Mouse (Mus musculus): Measurements from ENCODE around the gene Cbx5.
A peak's percentile ranks its signal among the peaks of the same experiment; 100 is the strongest.
"Not testable (repeated sequence)": the region's sequence is repeated elsewhere in the genome, so short reads cannot be mapped to it uniquely, and the experiment has no call there.

Cbx5 gene

DNA sequence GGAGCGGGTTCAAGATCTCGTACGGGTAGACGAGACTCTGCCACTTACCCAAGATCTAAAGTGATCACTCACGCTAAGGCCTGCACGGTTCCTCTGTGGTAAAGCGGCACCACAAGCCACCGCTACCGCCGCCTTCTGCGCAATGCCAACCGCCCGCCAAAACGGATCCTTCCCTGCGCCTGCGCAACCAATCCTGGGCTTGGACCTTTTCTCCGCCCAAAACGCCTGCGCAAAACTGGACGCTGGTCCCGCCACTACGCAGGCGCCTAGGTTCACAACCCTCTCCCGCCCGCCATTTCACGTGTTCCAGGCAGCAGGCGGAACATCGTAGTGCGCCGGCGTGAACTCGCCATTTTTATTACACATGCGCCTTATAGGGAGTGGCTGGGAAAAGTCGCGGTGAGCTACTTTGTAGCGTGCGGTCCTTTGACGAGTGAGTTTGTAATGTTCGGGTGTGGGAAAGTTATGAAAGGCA, at the start of gene Cbx5:
Cbx5 (minus strand) TSS at position 132 of the 475 bp plus-strand sequence.
- DNase-seq = peak; percentile 95

GRCm38 (mm10) chr15:103285778-103286417, 46.3 kb upstream of the Cbx5 start:
- DNase-seq = no peak

- DNase-seq = no peak
Observed at GRCm38 (mm10) chr15:103284647-103285046, 45.0 kb upstream of the Cbx5 start.

- peak; percentile 53 for DNase-seq
Observed at GRCm38 (mm10) chr15:103284066-103284465, 44.5 kb upstream of the Cbx5 start.

DNA sequence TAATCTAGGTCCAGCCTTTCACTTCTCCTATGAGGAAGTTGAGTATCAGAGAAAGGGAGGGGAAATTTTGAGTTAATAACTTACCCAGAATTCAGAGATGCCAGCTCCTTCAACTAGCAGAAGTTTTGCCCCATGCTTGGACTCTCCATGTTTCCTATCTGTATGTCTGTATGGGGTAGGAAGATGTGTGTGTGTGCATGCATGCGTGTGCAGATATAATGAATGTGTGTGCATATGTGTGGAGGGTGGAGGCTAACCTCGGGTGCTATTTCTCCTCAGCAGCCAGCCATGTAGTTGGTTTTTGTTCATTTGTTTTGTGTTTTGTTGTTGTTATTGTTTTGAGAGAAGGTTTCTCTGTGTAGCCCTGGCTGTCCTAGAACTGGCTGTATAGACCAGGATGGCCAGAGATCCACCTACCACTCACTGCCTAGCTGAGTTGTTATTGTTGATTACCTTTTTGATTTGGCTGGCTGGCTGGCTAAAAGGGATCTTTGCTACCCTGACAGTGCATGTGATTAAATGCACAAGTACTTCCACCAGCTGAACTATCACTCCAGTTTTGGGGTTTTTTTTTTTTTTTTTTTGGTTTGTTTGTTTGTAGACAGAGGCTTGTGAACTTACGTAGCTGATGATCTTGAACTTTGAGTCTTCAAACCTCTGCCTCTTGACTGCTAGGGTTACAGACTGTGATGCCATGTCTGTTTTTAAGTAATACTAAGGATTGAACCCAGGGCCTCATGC, 42.0 kb upstream of the Cbx5 start:
- no peak for DNase-seq

- DNase-seq = peak; percentile 36
Observed at GRCm38 (mm10) chr15:103280817-103281464, 41.3 kb upstream of the Cbx5 start.

DNA sequence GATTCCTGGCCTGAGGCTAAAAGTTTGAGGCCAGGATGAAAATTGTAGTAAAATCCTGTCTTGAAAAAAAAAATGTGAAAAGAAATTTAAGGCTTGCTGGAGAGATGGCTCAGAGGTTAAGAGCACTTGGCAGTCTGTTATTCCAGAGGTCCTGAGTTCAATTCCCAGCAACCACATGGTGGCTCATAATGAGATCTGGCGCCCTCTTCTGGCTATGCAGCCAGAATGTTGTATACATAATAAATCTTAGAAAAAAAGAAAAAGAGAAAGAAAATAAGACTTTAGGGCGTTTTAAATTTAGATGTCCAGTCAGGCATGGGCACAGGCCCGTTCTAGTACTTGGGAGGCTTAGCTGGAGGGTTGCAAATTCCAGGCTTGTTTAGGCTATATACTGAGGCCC, 40.1 kb upstream of the Cbx5 start:
- DNase-seq = peak; percentile 52

GRCm38 (mm10) chr15:103277949-103278348, 38.3 kb upstream of the Cbx5 start:
- no peak for DNase-seq

GRCm38 (mm10) chr15:103275943-103276342, 36.3 kb upstream of the Cbx5 start:
- not testable (repeated sequence) for DNase-seq

DNA sequence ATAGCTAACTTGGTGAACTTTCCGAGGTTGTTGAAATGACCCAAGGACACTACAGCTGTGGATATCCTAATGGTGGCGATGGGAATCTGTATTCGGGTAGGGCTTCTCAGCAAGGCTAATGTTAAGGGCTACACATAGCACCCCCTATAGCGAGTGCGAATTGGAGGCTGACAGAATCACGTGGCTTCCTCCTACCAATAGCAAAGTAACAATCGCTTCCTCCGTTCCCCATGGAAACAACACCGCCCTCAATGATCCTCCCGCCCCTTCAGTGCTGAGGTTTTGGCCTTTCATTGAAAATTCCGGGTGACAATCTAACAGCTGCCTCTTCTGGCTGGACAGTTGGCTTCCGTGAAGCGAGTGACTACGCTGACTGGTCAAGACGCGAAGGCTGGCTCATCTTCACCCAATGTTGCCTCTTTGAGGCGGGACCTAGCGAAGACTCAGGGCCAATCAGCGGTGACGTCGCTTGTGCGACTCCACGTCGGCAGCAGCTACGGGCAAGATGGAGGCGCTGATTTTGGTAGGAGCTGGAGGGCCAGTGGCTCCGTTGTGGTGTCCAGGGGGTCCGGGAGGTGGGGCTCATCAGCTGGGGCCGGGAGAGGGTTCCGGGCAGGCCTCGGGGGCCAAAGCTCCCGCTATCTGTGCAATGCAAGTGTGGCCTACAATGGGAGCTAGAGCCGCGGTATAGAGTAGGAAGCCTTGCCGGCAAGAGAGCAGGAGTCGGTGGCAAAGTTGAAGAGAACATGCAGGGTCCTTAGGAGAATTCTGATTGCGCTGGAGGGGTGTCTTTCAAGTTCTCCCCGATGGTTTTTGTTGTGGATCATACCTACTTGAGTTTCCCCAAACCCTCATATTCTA, 33.0 kb upstream of the Cbx5 start, which contains the start of gene Copz1:
Copz1 (plus strand) TSS at position 296 of the 861 bp plus-strand sequence.
- DNase-seq = peak; percentile 92

- no peak for DNase-seq
Observed at GRCm38 (mm10) chr15:103268903-103269302, 29.3 kb upstream of the Cbx5 start.

- no peak for DNase-seq
Observed at GRCm38 (mm10) chr15:103264794-103265193, 25.2 kb upstream of the Cbx5 start.

GRCm38 (mm10) chr15:103259989-103260388, 20.4 kb upstream of the Cbx5 start:
- no peak for DNase-seq

DNA sequence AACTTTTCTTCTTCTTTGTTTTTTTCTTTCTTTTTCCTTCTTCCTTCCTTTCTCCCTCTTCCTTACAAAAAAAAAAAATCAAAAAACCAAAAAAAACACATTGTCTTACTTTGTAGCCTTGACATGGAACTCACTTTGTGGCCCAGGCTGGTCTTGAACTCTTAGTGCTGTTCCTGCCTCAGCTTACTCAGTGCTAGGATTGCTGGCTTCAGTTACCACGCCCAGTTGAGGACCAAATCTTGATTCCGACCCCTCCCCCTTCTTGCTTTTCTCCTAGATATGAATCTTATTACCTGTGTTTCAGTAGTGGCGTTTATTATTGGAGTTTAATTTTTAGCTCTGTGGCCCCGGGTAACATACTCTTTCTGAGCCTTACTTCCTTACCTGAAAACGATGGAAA, 19.5 kb upstream of the Cbx5 start:
- no peak for DNase-seq

DNA sequence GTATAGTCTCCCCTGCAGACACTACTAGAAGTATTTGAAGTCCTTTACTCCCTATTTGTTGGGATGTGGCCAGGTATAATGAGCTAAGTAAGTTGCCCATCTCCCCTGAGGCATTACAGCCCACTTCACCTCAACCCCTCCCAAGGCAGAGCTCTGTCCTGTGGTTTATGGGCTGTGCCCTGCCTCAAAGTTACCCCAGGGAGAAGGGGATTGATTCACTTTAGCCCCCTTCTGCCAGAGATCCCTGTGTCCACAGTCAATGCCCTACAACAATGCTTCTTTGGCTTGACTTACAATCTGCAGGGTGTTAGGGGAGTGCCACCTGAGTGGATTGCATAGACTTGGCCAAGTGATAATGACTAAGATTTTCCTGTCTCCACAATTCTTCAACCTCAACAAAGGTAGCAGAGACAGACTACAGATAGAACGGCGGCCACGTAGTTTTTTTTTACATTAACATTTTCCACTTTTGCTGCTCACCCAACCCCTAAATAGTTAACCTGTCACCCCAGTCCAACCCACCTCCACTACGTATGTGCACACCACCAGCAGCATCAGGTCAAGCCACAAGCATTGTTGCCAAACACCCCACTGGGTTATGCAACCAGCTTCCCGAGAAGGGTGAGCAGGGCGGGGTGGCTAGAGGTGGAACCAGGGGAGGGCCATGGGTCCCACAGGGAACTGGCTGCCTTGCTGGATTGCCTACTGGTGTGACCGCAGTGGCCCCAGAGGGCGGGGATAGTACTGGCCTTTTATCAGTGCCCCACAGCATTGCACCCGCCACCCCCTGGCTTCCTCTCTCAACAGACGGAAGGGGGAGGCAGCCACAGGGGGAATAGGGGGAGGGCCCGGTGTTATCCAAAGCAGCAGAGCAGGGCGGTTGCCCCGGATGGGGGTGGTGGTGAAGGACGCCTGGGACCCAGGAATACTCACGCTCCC, 18.4 kb upstream of the Cbx5 start, which contains the start of gene Nfe2:
Nfe2 (minus strand) TSS at position 614 of the 939 bp plus-strand sequence.
- peak; percentile 83 for DNase-seq

- no peak for DNase-seq
Observed at GRCm38 (mm10) chr15:103256210-103256986, 16.8 kb upstream of the Cbx5 start.

- DNase-seq = peak; percentile 63
Observed at GRCm38 (mm10) chr15:103255169-103255568, 15.6 kb upstream of the Cbx5 start.

DNA sequence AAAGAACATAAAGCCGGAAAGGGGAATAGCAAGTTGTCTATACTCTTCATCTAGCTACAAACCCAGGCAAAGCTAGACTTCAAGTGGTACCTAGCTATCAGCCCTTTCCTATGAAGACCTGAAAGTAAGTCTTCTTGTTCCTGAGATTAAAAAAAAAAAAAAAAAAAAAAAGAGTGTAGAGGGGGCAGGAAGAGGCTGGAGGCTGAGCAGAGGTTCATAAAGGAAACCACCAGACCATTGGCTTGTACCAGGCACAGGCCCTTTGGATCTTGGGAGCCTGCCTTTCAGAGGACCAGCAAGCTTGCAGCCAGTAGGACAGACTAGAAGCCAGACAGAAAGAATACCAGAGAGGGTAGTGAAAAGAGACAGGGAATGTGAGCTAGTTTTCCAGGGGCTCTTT, 13.7 kb upstream of the Cbx5 start:
- no peak for DNase-seq

DNA sequence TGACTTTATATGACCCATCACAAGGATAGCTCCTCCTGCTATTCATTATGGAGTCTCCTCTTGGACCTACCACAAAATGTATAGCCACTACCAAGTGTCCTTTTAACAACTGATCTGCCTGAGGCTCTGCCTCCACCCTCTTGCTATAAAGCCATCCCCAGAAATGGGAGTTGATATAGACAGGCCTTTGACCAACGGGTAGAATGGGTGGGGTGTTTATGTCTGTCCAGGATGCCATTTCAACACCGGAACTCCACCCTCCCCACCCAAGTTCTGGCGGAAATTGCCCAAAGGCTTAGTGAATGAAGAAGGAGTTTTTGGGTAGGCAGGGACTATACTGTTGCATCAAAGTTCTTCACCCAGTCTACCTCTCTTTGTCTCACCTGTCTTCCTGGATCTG, 13.0 kb upstream of the Cbx5 start:
- DNase-seq = no peak

- no peak for DNase-seq
Observed at GRCm38 (mm10) chr15:103251595-103251994, 12.0 kb upstream of the Cbx5 start.
